Mouse (Mus musculus) midbrain, postnatal 0 days (tissue): ENCODE measurements at regions not wholly inside any gene's neighbourhood (a gene's known extent, or its start where the extent isn't known, plus 50 kb on each side); places are given as distances from the start of the nearest gene placed in this dataset.

Experiments used
- ATAC-seq: fragments of 200-750 bp; cut with Nextera tagmentation; 2 replicates; pipeline ENCODE4 v1.8.0; 2017; ENCODE audit warnings: moderate number of reproducible peaks, mild to moderate bottlenecking, moderate TSS enrichment, moderate library complexity; ENCODE audit not compliant: low FRiP score
- DNase-seq: peaks from one replicate; pipeline ENCODE4 v3.0.0-alpha.2; 2015; ENCODE audit warnings: low spot score
- H3K27ac ChIP-seq: fragments of 300-500 bp; sonication (generic); 2 replicates; pipeline ENCODE4 v1.5.1; 2014; ENCODE audit warnings: low read depth, mild to moderate bottlenecking, low read length, mixed read lengths
- H3K27me3 ChIP-seq: fragments of 300-500 bp; sonication (generic); 2 replicates; pipeline ENCODE4 v1.6.1; 2014; ENCODE audit warnings: low read length, control low read depth, mixed read lengths; ENCODE audit not compliant: insufficient read depth
- H3K36me3 ChIP-seq: fragments of 300-500 bp; sonication (generic); 2 replicates; pipeline ENCODE4 v1.6.1; 2014; ENCODE audit warnings: low read length, control low read depth, mixed read lengths; ENCODE audit not compliant: insufficient read depth
- H3K4me1 ChIP-seq: fragments of 300-500 bp; sonication (generic); 2 replicates; pipeline ENCODE4 v1.6.1; 2014; ENCODE audit warnings: mild to moderate bottlenecking, control low read depth, antibody characterized with exemption, low read length, mixed read lengths; ENCODE audit not compliant: insufficient read depth
- H3K4me2 ChIP-seq: fragments of 300-500 bp; sonication (generic); 2 replicates; pipeline ENCODE4 v1.6.1; 2014; ENCODE audit warnings: low read depth, mild to moderate bottlenecking, low read length, mixed read lengths; ENCODE audit not compliant: poor library complexity, severe bottlenecking
- H3K4me3 ChIP-seq: fragments of 300-500 bp; sonication (generic); 2 replicates; pipeline ENCODE4 v1.5.1; 2014; ENCODE audit warnings: low read depth, mild to moderate bottlenecking, low read length, moderate library complexity
- H3K9ac ChIP-seq: fragments of 300-500 bp; sonication (generic); replicated peaks from 2 replicates; pipeline ENCODE4 v1.6.1; 2014; ENCODE audit warnings: mild to moderate bottlenecking, low read length, moderate library complexity, mixed read lengths; ENCODE audit not compliant: poor library complexity, severe bottlenecking
- H3K9me3 ChIP-seq: fragments of 300-500 bp; sonication (generic); 2 replicates; pipeline ENCODE4 v1.6.1; 2016; ENCODE audit warnings: low read length, control low read depth
- CTCF ChIP-seq: IDR thresholded peaks from 2 replicates; pipeline ENCODE4 v1.5.1; 2016; ENCODE audit warnings: antibody characterized with exemption, mild to moderate bottlenecking
- WGBS: fragments of 180-500 bp; shearing (Covaris S2); extraction: QIAGEN DNeasy Blood & Tissue Kit; methylation state at CpG from one replicate; pipeline ENCODE4 v1.1.7; 2014; 5-methylcytosine and 5-hydroxymethylcytosine counted together

- no peak overlapping the region for H3K4me2 ChIP-seq
- ATAC-seq: no peak
Measured at GRCm38 (mm10) chr13:90359861-90360601, 270.6 kb upstream of the Xrcc4 start.

GRCm38 (mm10) chr13:90358149-90358548 is 268.7 kb upstream of the Xrcc4 start:
- H3K4me1 ChIP-seq: no peaks in the 10 kb centered on the region
- DNase-seq: peak; percentile 21
- H3K36me3 ChIP-seq: no peaks in the 10 kb centered on the region
- H3K27ac ChIP-seq: no peak overlapping the region
- no peak overlapping the region for H3K4me2 ChIP-seq
- ATAC-seq: no peak
- H3K27me3 ChIP-seq: no peaks in the 10 kb centered on the region
- 53% methylated on average over 1 of the region's 1 CpGs for WGBS
- H3K9me3 ChIP-seq: no peaks in the 10 kb centered on the region
- no peak for TF ChIP-seq CTCF
- H3K4me3 ChIP-seq: no peak overlapping the region
- H3K9ac ChIP-seq: no peak overlapping the region

More at GRCm38 (mm10) chr13:90359861-90360601, 270.6 kb upstream of the Xrcc4 start:
- no peak for DNase-seq
- 83% methylated on average over 10 of the region's 10 CpGs for WGBS
- Histone ChIP-seq H3K36me3 (no peaks in the 10 kb centered on the region), H3K4me1 (no peaks in the 10 kb centered on the region), H3K27me3 (no peaks in the 10 kb centered on the region), H3K27ac (no peak overlapping the region), H3K4me3 (no peak overlapping the region), H3K9me3 (no peaks in the 10 kb centered on the region), H3K9ac (no peak overlapping the region)
- TF ChIP-seq CTCF: no peak

- no peak for TF ChIP-seq CTCF
- no peak for DNase-seq
- Histone ChIP-seq H3K4me3 (no peak overlapping the region), H3K9me3 (no peaks in the 10 kb centered on the region), H3K27ac (no peak overlapping the region), H3K36me3 (no peaks in the 10 kb centered on the region), H3K4me2 (no peak overlapping the region), H3K4me1 (no peaks in the 10 kb centered on the region), H3K27me3 (no peaks in the 10 kb centered on the region), H3K9ac (no peak overlapping the region)
- 90% methylated on average over 1 of the region's 1 CpGs for WGBS
- no peak for ATAC-seq
Measured at GRCm38 (mm10) chr13:90355602-90356001, 266.2 kb upstream of the Xrcc4 start.

GRCm38 (mm10) chr13:90342823-90343222 is 253.4 kb upstream of the Xrcc4 start:
- ATAC-seq (no peak), DNase-seq (no peak)
- no peak overlapping the region for H3K9ac ChIP-seq
- H3K4me1 ChIP-seq: no peaks in the 10 kb centered on the region
- TF ChIP-seq CTCF: no peak
- 92% methylated on average over 4 of the region's 4 CpGs for WGBS
- H3K4me2 ChIP-seq: no peak overlapping the region
- no peak overlapping the region for H3K27ac ChIP-seq
- no peak overlapping the region for H3K4me3 ChIP-seq
- no peaks in the 10 kb centered on the region for H3K9me3 ChIP-seq
- H3K27me3 ChIP-seq: no peaks in the 10 kb centered on the region
- no peaks in the 10 kb centered on the region for H3K36me3 ChIP-seq

GRCm38 (mm10) chr13:90341597-90342212 is 252.3 kb upstream of the Xrcc4 start:
- no peak for TF ChIP-seq CTCF
- no peak overlapping the region for H3K27ac ChIP-seq
- WGBS: 85% methylated on average over 8 of the region's 8 CpGs
- H3K9me3 ChIP-seq: no peaks in the 10 kb centered on the region
- no peak overlapping the region for H3K9ac ChIP-seq
- H3K36me3 ChIP-seq: no peaks in the 10 kb centered on the region
- no peak overlapping the region for H3K4me2 ChIP-seq
- H3K27me3 ChIP-seq: no peaks in the 10 kb centered on the region
- H3K4me3 ChIP-seq: no peak overlapping the region
- DNase-seq: no peak
- no peaks in the 10 kb centered on the region for H3K4me1 ChIP-seq
- ATAC-seq: no peak

GRCm38 (mm10) chr13:90340647-90341160 is 251.3 kb upstream of the Xrcc4 start:
- Histone ChIP-seq H3K4me1 (no peaks in the 10 kb centered on the region), H3K9ac (no peak overlapping the region), H3K27me3 (no peaks in the 10 kb centered on the region), H3K4me2 (no peak overlapping the region), H3K36me3 (no peaks in the 10 kb centered on the region), H3K4me3 (no peak overlapping the region), H3K27ac (no peak overlapping the region), H3K9me3 (no peaks in the 10 kb centered on the region)
- no peak for ATAC-seq
- WGBS: 79% methylated on average over 2 of the region's 2 CpGs
- no peak for DNase-seq
- no peak for TF ChIP-seq CTCF
